Mouse (Mus musculus) testis, adult 2 months (tissue): ENCODE results near the gene Ces2e. TPM values are rescaled to one million over a fixed set of nuclear protein-coding genes. Genes with fewer than 3 reads are reported as not detected.

Source experiments
- H3K27ac ChIP-seq: fragments of 200-500 bp; 2 replicates; pipeline ENCODE4 v1.5.1; 2012; ENCODE audit warnings: low read depth, low read length; ENCODE audit not compliant: control insufficient read depth, insufficient read depth
- H3K27me3 ChIP-seq: fragments of 200-500 bp; 2 replicates; pipeline ENCODE4 v1.6.1; 2012; ENCODE audit warnings: mild to moderate bottlenecking, low read length, moderate library complexity; ENCODE audit not compliant: control insufficient read depth, insufficient read depth
- H3K36me3 ChIP-seq: fragments of 200-500 bp; 2 replicates; pipeline ENCODE4 v1.6.1; 2012; ENCODE audit warnings: mild to moderate bottlenecking, low read length; ENCODE audit not compliant: control insufficient read depth, insufficient read depth
- H3K4me1 ChIP-seq: fragments of 200-500 bp; 2 replicates; pipeline ENCODE4 v1.6.1; 2012; ENCODE audit warnings: low read length; ENCODE audit not compliant: control insufficient read depth, insufficient read depth
- H3K4me3 ChIP-seq: fragments of 200-500 bp; 2 replicates; pipeline ENCODE4 v1.5.1; 2012; ENCODE audit warnings: low read depth, mild to moderate bottlenecking, low read length, moderate library complexity, mixed read lengths; ENCODE audit not compliant: control insufficient read depth
- CTCF ChIP-seq: fragments of 200-500 bp; IDR thresholded peaks from 2 replicates; pipeline ENCODE4 v1.5.1; 2012; ENCODE audit warnings: low read depth, mild to moderate bottlenecking, inconsistent platforms, low read length, moderate library complexity; ENCODE audit not compliant: control insufficient read depth, insufficient read depth, insufficient replicate concordance
- POLR2A ChIP-seq: fragments of 200-500 bp; IDR thresholded peaks from 2 replicates; pipeline ENCODE4 v1.6.1; 2012; ENCODE audit warnings: low read depth, mild to moderate bottlenecking, inconsistent platforms, low read length, moderate library complexity; ENCODE audit not compliant: control insufficient read depth
- polyA plus RNA-seq: library from polyadenylated mRNA; depleted of rRNA; stranded (reverse); fragments of >200 nt; gene quantifications from 2 replicates; pipeline ENCODE4 v1.2.3, GENCODE M21; 2012; rRNA removed

Gene Ces2e
- polyA plus RNA-seq, 1 experiment: 0.37 TPM

GRCm38 (mm10) chr8:104947056-104947455, 21.0 kb downstream of the Ces2e start, which contains the start of gene Ces2f:
TSS of gene Ces2f (plus strand) at chr8:104947356.
- Histone ChIP-seq H3K4me1 (no peaks in the 10 kb centered on the region), H3K27me3 (no peaks in the 10 kb centered on the region), H3K4me3 (no peak within 1 kb of the TSS), H3K27ac (no peak within 1 kb of the TSS), H3K36me3 (no peaks in the 10 kb centered on the region)
- TF ChIP-seq POLR2A (no peak), CTCF (no peak)

GRCm38 (mm10) chr8:104949031-104949430, 23.0 kb downstream of the Ces2e start:
- Histone ChIP-seq H3K27ac (no peak overlapping the region), H3K4me3 (no peak overlapping the region), H3K27me3 (no peaks in the 10 kb centered on the region), H3K36me3 (no peaks in the 10 kb centered on the region), H3K4me1 (no peaks in the 10 kb centered on the region)
- TF ChIP-seq POLR2A: no peak
- TF ChIP-seq CTCF: no peak

GRCm38 (mm10) chr8:104961537-104961961, 35.5 kb downstream of the Ces2e start, which contains the start of gene Ces2g:
TSS of gene Ces2g (plus strand) at chr8:104961718.
- no peaks in the 10 kb centered on the region for H3K4me1 ChIP-seq
- no peaks in the 10 kb centered on the region for H3K36me3 ChIP-seq
- no peak within 1 kb of the TSS for H3K27ac ChIP-seq
- no peak within 1 kb of the TSS for H3K4me3 ChIP-seq
- no peaks in the 10 kb centered on the region for H3K27me3 ChIP-seq
- TF ChIP-seq POLR2A (no peak), CTCF (no peak)

GRCm38 (mm10) chr8:104962229-104962901, 36.3 kb downstream of the Ces2e start:
- Histone ChIP-seq H3K4me1 (no peaks in the 10 kb centered on the region), H3K4me3 (no peak overlapping the region), H3K36me3 (no peaks in the 10 kb centered on the region), H3K27me3 (no peaks in the 10 kb centered on the region), H3K27ac (no peak overlapping the region)
- no peak for TF ChIP-seq CTCF
- no peak for TF ChIP-seq POLR2A

GRCm38 (mm10) chr8:104963375-104963894, 37.4 kb downstream of the Ces2e start:
- Histone ChIP-seq H3K27ac (no peak overlapping the region), H3K27me3 (no peaks in the 10 kb centered on the region), H3K4me3 (no peak overlapping the region), H3K4me1 (no peaks in the 10 kb centered on the region), H3K36me3 (no peaks in the 10 kb centered on the region)
- TF ChIP-seq CTCF: no peak
- no peak for TF ChIP-seq POLR2A

GRCm38 (mm10) chr8:104984126-104984525, 58.1 kb downstream of the Ces2e start:
- H3K4me3 ChIP-seq: no peak overlapping the region
- TF ChIP-seq CTCF (no peak), POLR2A (no peak)
- no peak overlapping the region for H3K27ac ChIP-seq
- H3K36me3 ChIP-seq: no peaks in the 10 kb centered on the region
- no peaks in the 10 kb centered on the region for H3K27me3 ChIP-seq
- H3K4me1 ChIP-seq: no peaks in the 10 kb centered on the region

Other genes with a start within 250 kb of the Ces2e start
- 0.05 TPM in 1 of 2 replicates, not detected in the other for gene Ces2a, start 192.3 kb upstream of the Ces2e start, polyA plus RNA-seq
- 0.11 TPM in 1 of 2 replicates, not detected in the other for gene Ces2b, start 94.7 kb upstream of the Ces2e start, polyA plus RNA-seq
- 0.05 TPM in 1 of 2 replicates, not detected in the other for gene Ces2c, start 79.2 kb upstream of the Ces2e start, polyA plus RNA-seq
- gene Ces2f, start 21.1 kb downstream of the Ces2e start, polyA plus RNA-seq: 0.01 TPM in 1 of 2 replicates, not detected in the other
- gene Ces2g, start 35.5 kb downstream of the Ces2e start, polyA plus RNA-seq: 0.70 and 0.88 TPM in 2 replicates
- 0.36 and 0.75 TPM in 2 replicates for gene Ces2h, start 74.6 kb downstream of the Ces2e start, polyA plus RNA-seq
- gene Ces3a, start 122.3 kb downstream of the Ces2e start, polyA plus RNA-seq: 0.58 and 0.93 TPM in 2 replicates
- 0.14 and 0.17 TPM in 2 replicates for gene Ces3b, start 157.5 kb downstream of the Ces2e start, polyA plus RNA-seq
- 0.19 TPM in 2 replicates for gene Ces4a, start 205.5 kb downstream of the Ces2e start, polyA plus RNA-seq
- gene Cbfb, start 244.4 kb downstream of the Ces2e start, polyA plus RNA-seq: 7.0 and 7.7 TPM in 2 replicates